9 mouse cellular contexts compared by ENCODE assay signal in genomic region chr11:34212853-34213252, GRCm38 (mm10). TPM values are rescaled to one million over a fixed set of nuclear protein-coding genes. Genes with fewer than 3 reads are reported as not detected.
DNase-seq lines count a peak whose midpoint lies in the region; ATAC-seq and TF ChIP-seq lines count a peak whose summit lies in the region.
"Had no signal": no experiment of that assay in that cellular context is flagged by ENCODE, and none has a peak within 500 bp of the region (broad histone marks: within the 10 kb centered on the region; RNA-seq: fewer than 3 reads in every experiment).

No protein-coding gene starts in this region.

- DNase-seq in gastrocnemius, adult 18-20 months (ENCODE audit: low spot score) = peak; percentile 67
- no peak for DNase-seq in gastrocnemius, postnatal 25 days
- no peak for DNase-seq in Patski (ENCODE audit: low read depth, low spot score)
- DNase-seq in cerebellum, adult 9-11 months = peak; percentile 44
- DNase-seq in gastrocnemius, adult 8-10 months (ENCODE audit: low spot score in 2 of 2) = peak; percentile 29 to 52
- peak; percentile 44 to 80 for DNase-seq in layer of hippocampus, adult 2 months (ENCODE audit: low spot score in 2 of 2)
- DNase-seq in lung, postnatal 36 days = peak; percentile 83
- peak; percentile 50 to 56 for DNase-seq in right cerebral cortex, postnatal 36 days (ENCODE audit: low spot score in 2 of 2)

- TF ChIP-seq CTCF in Patski (IDR thresholded peaks at IDR 0.05) = peak; percentile 52
- peak; percentile 91 for TF ChIP-seq CTCF in layer of hippocampus, adult 2 months (conservative IDR thresholded peaks at IDR 0.05)

- no peak for ATAC-seq in Patski

- H3K27me3 ChIP-seq in Patski = peaks cover 10% of the 10 kb centered on the region
- H3K27me3 ChIP-seq: limb, embryonic 13.5 days had no signal

- POLR2A ChIA-PET in Patski (lab: Charles Lee) = no interaction called here

- CTCF ChIA-PET in Patski (lab: Charles Lee) = interaction anchor here (1.5 to 1.9 kb wide), 3 partner anchors 11 to 30 kb away, joined by 3 to 5 read pairs (median 3); no protein-coding TSS in a partner anchor

- no peak overlapping the region for H3K4me3 ChIP-seq in layer of hippocampus, adult 2 months
- H3K4me3 ChIP-seq: limb, embryonic 13.5 days had no signal

- no peak overlapping the region for H3K27ac ChIP-seq in layer of hippocampus, adult 2 months
- H3K27ac ChIP-seq: limb, embryonic 13.5 days had no signal

- in situ Hi-C loops in Patski (cut with MboI; ENCODE audit: low pct_unique_long_range_greater_than_20kb) = loop anchor here (25.0 kb wide), 2 partner anchors 251 to 476 kb away; partner anchors contain the start of gene Kcnmb1

RNA-seq across cellular contexts. Expression of gene Foxi1, which starts 5.0 kb away (rescaled TPM):
- not detected for total RNA-seq in gastrocnemius, adult 18-20 months (2021)
- not detected for total RNA-seq in gastrocnemius, postnatal 25 days (2021)
- polyA plus RNA-seq in Patski (2021) = not detected
- total RNA-seq in gastrocnemius, adult 8-10 months (2022) = not detected
- not detected for total RNA-seq in layer of hippocampus, adult 2 months (2021)
- polyA plus RNA-seq: limb, embryonic 13.5 days had no signal

Comparison
In these comparisons a context has a peak if more than half of its experiments do, and no peak if none do; other contexts are left out.
1. DNase-seq: peak in gastrocnemius, adult 18-20 months (single experiment), cerebellum, adult 9-11 months (single experiment), gastrocnemius, adult 8-10 months (2 of 2), layer of hippocampus, adult 2 months (2 of 2), lung, postnatal 36 days (single experiment) and right cerebral cortex, postnatal 36 days (2 of 2); none in gastrocnemius, postnatal 25 days (single experiment) and Patski (single experiment).